Mouse (Mus musculus) G1E-ER4 (cell line): ENCODE measurements around the gene Zfp583. TPM values are rescaled to one million over a fixed set of nuclear protein-coding genes. Genes with fewer than 3 reads are reported as not detected.

ENCODE experiments used
- GATA1 ChIP-seq: IDR thresholded peaks from one replicate; pipeline ENCODE4 v1.8.0; 2012; ENCODE audit warnings: low read length, inconsistent platforms
- polyA plus RNA-seq: library from polyadenylated mRNA; stranded (reverse); fragments of >175 nt; gene quantifications from 2 replicates; pipeline ENCODE4 v1.2.3, GENCODE M21; 2012

Zfp583 gene
- polyA plus RNA-seq = not detected in 2 replicates

DNA sequence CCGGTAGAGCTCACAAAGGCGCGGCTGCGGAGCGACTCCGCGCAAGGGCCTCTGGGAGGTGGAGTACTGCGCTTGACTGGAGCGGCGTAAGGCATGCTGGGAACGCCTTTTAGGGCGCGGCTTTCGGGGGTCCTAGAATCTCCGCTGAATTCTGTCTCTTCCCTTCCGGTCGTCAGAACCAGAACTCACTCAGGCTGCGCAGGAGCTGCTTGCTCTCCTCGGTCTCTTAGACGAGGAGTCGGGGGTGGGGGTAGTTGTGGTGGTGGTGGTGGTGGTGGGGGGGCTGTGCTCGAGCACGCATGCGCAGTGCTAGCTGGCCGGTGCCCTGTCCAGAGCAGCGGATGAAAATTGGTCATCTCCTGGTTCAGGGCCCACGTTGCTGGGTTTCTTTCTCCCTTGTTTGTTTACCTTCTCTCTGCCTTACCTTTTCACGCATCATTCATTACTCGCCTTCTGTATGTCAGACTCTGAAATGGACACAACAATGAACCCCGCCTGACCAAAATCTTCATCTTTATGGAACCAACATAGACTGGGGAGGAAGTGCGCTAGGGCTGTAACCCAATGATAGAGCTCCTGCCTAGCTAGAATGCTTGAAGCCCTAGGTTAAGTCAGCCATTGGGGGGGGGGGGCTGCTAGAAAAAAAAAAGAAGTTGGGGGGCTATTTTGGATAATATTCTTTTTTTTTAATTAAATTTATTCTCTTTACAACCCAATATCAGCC lies at the start of gene Zfp583:
Gene Zfp583, minus strand, starts transcription at position 53 of the 724 bp plus-strand sequence.
- no peak for TF ChIP-seq GATA1

DNA sequence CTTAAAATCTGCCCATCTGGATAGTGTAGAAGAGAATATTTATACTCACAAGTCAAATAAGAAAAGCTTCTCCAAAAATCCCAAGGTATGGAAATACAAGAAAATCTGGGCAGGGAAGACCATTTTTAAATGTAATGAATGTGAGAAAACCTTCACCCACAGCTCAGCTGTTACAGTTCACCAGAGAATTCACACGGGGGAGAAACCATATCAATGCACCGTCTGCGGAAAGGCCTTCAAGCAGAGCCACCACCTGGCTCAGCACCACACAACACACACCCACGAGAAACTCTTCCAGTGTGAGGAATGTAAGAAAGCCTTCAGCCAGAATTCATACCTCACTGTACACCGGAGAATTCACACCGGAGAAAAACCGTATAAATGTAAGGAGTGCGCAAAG lies 47.4 kb upstream of the Zfp583 start:
- TF ChIP-seq GATA1 = no peak

DNA sequence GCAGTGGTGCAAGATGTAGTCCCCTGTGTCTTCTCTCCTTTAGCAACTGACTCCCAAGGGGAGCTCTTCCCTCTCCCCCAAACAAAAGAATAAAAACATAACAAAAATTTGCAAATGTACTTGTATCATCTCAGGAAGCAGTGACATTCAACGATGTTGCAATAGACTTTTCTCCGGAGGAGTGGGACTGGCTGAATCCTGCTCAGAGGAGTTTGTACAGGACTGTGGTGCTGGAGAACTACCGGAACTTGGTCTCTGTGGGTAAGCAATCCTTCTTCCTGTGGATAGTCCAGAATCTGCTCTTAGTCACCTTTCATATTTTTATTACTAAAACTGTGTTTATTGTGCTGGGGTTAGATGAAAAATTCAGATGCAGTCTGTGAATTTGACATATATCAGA lies 41.9 kb upstream of the Zfp583 start:
- no peak for TF ChIP-seq GATA1

DNA sequence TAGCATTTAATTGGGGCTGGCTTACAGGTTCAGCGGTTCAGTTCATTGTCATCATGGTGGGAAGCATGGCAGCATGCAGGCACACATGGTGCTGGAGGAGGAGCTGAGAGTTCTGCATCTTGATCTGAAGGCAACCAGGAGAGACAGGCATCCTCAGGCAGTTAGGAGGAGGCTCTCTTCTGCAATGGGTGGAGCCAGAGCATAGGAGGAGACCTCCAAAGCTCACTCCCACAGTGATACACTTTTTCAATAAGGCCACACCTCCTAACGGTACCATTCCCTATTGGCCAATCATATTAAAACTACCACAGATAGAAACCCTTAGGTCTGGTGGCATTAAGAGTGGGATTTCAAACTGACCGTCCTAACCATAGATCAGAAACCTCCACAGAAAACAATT lies 38.4 kb upstream of the Zfp583 start:
- TF ChIP-seq GATA1 = no peak

DNA sequence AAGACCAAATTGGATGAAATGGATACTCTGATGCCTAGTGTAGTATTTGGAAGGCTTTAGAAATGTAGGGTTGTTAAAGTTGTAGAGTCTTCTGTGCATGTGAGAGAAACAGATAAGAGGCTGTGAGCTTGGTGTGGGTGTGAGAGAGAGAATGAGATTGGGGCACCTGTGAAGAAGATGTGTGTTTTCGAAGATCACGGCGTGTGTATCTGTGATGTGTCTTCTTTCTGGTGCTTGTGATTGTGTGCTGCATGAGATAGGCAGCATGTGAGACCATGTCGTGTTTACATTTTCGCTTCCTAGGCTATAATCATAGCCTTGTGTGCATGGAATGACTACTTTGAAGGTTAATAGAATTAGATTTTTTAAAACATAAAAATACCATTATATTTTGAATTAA lies 36.1 kb upstream of the Zfp583 start:
- no peak for TF ChIP-seq GATA1

DNA sequence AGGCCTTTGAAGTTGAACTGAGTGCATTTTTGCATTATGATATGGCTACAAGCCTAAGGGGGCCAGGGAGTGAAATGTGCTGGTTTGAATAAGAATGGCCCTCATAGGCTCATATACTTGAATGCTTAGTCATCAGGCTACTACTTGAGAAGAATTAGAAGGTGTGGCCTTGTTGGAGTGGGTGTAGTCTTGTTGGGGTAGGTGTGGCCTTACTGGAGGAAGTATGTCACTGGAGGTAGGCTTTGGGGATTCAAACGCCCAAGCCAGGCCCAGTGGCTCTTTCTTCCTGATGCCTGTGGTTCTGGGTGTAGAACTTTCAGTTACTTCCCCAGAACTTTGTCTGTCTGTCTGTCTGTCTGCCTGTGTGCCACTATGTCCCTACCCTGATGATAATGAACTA lies 33.7 kb upstream of the Zfp583 start:
- TF ChIP-seq GATA1 = no peak

DNA sequence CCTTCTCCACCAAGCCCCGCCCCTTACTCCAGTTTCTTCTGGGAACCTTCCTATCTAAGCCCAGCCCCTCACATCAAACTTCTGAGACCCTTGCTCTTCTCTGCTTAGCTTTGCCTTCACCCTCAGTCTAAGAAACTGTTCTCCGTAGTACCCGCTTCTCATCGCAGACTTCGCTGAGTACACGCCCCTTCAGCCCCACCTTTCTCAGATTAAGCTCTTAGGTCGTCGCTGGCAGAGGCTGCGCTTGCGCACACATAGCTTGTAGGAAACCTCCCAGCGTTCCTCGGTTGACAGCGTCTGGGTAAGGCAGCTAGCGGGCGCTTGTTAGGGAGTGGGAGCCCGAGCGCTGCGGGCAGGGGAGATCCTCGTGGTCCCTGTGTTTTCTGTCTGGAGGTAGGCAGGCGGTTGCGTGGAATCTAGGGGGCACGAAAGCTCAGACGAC lies 32.0 kb upstream of the Zfp583 start, which contains the start of gene Zfp78:
Gene Zfp78, plus strand, starts transcription at position 234 of the 442 bp plus-strand sequence.
- TF ChIP-seq GATA1 = no peak

DNA sequence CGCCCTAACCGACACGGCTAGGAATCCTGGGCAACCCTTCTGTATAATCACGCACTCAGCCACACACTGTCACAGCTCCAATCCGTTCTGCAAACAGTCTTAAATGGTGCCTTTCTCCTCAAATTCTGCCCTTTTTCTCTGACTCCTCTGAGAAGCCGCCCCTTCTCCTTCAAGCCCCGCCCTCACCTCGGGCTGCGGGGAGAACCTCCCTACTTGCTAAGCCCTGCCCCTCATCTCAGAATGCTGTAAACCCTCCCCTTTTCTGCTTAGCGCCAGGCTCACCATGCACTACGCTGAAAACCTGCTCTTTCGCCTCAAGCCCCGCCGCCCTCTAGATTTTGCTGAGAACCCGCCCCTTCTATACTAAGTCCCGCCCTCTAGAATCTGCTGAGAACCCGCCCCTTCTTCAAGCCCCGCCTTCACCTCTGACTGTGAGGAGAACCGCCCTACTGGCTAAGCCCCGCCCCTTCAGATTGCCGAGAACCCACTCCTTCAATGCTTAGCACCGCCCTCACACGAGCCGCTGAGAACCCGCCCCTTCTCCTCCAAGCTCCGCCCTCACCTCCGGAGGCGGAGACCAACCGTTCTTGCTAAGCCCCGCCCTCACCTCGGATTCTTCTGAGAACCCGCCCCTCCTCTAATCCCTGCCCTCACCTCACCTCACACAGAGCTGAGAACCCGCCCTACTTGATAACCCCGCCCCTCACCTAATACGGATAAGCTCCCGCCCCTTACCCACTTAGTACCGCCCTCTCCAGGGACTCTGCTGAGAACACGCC lies 31.4 kb upstream of the Zfp583 start:
- no peak for TF ChIP-seq GATA1

DNA sequence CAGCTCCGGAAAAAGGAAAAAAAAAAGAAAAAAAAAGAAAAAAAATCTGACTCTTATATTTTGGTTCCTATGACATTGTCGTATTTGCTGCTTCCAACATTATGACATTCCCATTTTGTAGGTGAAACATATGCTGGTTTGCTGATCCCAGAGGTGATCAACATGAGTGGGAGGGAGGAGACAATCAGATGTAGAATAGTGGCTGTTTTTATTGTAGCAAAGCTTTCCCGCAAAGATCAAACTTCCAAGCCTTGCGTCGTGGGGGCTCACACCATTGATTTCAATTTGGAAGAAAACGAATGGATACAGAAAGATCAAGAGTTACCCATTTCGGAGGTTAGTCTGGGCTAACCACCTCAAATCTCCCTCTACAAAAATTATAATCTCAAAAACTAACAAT lies 30.7 kb upstream of the Zfp583 start:
- TF ChIP-seq GATA1 = no peak

DNA sequence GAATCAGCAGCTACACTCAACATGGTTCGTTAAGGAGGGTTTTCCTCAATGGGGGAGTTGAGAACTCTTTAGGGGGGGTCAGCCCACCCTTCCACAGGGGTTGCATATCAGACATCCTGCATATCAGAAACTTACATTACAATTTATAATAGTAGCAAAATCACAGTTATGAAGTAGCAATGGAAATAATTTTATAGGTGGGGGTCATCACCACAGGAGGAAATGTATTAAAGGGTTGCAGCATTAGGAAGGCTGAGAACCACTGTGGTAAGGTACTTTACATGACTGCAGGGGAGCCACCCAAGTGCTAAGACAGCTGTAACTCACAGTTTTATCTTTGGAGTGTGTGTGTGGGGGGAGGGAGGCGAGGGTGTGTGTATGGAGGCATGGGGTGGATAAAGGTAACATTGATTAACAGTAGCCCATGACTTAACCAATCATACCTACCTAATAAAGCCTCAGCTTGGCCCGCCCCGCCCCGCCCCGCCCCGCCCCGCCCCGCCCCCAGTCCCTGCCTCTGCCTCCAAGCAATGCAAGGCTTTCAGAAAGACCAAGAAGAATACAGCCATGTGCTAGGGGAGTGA lies 29.5 kb upstream of the Zfp583 start:
- no peak for TF ChIP-seq GATA1

DNA sequence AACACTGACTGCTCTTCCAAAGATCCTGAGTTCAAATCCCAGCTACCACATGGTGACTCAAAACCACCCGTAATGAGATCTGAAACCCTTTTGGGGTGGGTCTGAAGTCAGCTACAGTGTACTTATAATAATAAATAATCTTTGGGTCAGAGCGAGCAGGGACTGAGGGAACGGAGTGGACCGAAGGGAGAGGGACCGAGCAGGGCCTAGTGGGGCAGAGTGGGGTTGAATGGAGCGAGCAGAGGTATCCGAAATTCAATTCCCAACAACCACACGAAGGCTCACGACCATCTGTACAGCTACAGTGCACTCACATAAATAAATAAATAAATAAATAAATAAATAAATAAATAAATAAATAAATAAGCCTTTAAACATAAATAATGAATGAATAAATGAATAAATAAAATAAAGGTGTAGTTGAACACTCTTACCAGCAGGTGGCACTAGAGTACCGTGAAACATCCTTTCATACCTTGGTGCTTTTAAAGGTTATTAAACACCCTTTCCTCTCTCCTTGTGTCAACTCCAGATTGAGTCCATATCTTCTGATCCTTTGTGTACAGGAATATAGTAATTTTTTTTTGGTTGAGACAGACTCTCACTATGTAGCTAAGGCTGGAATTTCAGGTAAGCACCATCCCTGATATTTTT lies 28.0 kb upstream of the Zfp583 start:
- no peak for TF ChIP-seq GATA1

DNA sequence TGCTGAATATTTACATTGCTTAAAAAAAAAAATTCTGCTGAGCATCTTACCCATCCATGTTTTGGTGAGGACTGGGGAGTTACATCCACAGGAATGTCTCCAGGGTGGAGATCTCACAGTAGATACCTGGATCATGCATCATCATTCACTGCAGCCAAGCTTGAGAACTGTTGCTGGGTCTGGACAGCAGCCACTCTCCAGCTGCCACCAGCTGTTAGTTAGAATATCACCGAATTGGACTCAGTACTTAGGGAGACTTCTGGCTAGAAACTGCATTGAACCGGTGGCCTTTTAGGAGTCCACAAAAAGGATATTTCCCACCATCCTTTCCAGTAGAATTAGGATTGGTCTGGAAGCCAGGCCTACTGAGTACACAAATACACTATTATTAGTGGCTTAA lies 27.0 kb upstream of the Zfp583 start:
- TF ChIP-seq GATA1 = no peak

DNA sequence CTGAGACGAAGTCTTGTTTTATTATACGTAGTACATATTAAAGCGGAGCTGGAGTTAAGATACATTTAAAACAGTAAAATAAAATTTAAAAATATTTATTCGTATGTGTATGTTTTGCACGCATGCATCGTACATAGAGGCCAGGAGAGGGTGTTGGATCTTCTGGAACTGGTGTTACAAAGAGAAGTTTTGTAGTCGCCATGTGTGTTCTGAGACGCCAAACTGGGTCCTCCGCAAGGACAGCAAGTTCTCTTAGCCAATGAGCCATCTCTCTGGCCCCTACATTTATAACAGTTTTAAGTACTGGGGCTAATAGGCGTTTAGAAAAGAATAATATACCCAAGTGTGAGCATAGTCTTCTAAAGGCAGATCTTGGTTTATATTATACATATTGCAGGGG lies 13.0 kb upstream of the Zfp583 start:
- TF ChIP-seq GATA1 = no peak

DNA sequence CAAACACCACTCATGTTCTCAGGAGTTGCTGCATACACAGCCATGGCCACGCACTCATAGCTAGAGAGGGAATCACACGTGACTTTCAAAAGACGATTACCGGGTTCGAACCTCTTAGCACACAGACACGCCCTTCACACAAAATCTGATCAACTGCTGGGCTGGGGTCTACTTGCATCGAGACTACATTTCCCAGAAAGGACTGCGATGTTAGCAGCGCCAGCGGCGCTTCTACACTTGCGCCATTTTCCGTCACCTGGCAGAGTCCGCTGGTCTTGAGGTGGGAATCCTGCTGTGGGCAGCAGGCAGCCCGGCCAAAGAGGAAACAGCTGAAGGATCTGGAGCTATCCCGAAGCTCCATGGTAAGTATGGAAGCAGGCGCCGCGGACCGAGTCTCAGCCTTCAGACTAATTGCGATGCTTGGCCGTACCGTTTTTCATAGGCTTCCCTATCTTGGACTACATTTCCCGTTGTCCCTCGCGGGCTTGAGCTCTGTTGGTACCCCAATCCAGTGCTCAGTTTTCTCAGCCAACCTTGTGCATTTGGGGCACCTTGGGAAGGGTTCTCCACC lies 12.5 kb upstream of the Zfp583 start, which contains the start of gene Gm3854:
Gene Gm3854, plus strand, starts transcription at position 259 of the 571 bp plus-strand sequence.
- no peak for TF ChIP-seq GATA1

DNA sequence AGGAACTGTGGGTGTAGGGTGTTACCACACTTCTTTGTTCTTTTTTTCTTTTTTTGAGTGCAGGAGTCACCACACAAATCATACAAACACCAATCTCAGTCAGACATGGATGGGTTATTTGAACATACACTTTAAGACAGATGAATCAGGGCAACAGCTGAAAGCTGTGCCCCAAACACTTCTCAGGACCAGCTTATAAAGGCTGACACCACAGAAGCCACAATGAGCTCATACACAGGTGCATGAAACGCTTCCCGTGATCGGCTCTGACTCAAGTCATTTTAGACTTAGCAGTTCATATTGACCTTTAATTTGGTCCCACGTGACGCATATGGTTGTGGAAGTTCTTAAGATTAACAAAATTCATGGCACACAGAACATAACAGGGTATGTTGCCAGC lies 8.8 kb upstream of the Zfp583 start:
- no peak for TF ChIP-seq GATA1
